Mouse (Mus musculus) embryo, embryonic 10 days (tissue): ENCODE data around the gene Fam81a.
A peak's percentile ranks its signal among the peaks of the same experiment; 100 is the strongest.

Experiments used
- DNase-seq: peaks from one replicate; pipeline ENCODE4 v3.0.0-alpha.2; 2015; ENCODE audit warnings: low spot score

Gene Fam81a

GRCm38 (mm10) chr9:70142460-70142859 is at the start of gene Fam81a:
Gene Fam81a, minus strand, starts transcription at chr9:70142560.
- DNase-seq: no peak

- DNase-seq: no peak
Measured at GRCm38 (mm10) chr9:70182639-70183038, 40.3 kb upstream of the Fam81a start.

- peak; percentile 11 for DNase-seq
Measured at GRCm38 (mm10) chr9:70181719-70182118, 39.4 kb upstream of the Fam81a start.

- no peak for DNase-seq
Measured at GRCm38 (mm10) chr9:70176291-70176690, 33.9 kb upstream of the Fam81a start.

GRCm38 (mm10) chr9:70174896-70175295 is 32.5 kb upstream of the Fam81a start:
- no peak for DNase-seq

GRCm38 (mm10) chr9:70174291-70174848 is 32.0 kb upstream of the Fam81a start:
- DNase-seq: peak; percentile 5

GRCm38 (mm10) chr9:70168973-70169372 is 26.6 kb upstream of the Fam81a start:
- peak; percentile 11 for DNase-seq

- DNase-seq: no peak
Measured at GRCm38 (mm10) chr9:70160071-70160470, 17.7 kb upstream of the Fam81a start.

- DNase-seq: no peak
Measured at GRCm38 (mm10) chr9:70147618-70148017, 5.3 kb upstream of the Fam81a start.

- DNase-seq: no peak
Measured at GRCm38 (mm10) chr9:70145426-70145825, 3.1 kb upstream of the Fam81a start.

GRCm38 (mm10) chr9:70143326-70143725 is 966 bp upstream of the Fam81a start:
- no peak for DNase-seq

- peak; percentile 7 for DNase-seq
Measured at GRCm38 (mm10) chr9:70141885-70142326, 454 bp downstream of the Fam81a start.

- DNase-seq: peak; percentile 44
Measured at GRCm38 (mm10) chr9:70140871-70141796, 1.2 kb downstream of the Fam81a start.

- DNase-seq: no peak
Measured at GRCm38 (mm10) chr9:70140340-70140739, 2.0 kb downstream of the Fam81a start.

- no peak for DNase-seq
Measured at GRCm38 (mm10) chr9:70139331-70139885, 3.0 kb downstream of the Fam81a start.

GRCm38 (mm10) chr9:70138511-70138910 is 3.8 kb downstream of the Fam81a start:
- peak; percentile 51 for DNase-seq

GRCm38 (mm10) chr9:70137991-70138390 is 4.4 kb downstream of the Fam81a start:
- DNase-seq: no peak

- no peak for DNase-seq
Measured at GRCm38 (mm10) chr9:70135186-70135585, 7.2 kb downstream of the Fam81a start.

GRCm38 (mm10) chr9:70134716-70135115 is 7.6 kb downstream of the Fam81a start:
- no peak for DNase-seq

- DNase-seq: no peak
Measured at GRCm38 (mm10) chr9:70134215-70134614, 8.1 kb downstream of the Fam81a start.

- no peak for DNase-seq
Measured at GRCm38 (mm10) chr9:70130786-70131185, 11.6 kb downstream of the Fam81a start.

GRCm38 (mm10) chr9:70111869-70112286 is 30.5 kb downstream of the Fam81a start:
- peak; percentile 57 for DNase-seq

GRCm38 (mm10) chr9:70110871-70111270 is 31.5 kb downstream of the Fam81a start:
- DNase-seq: no peak
